Mouse (Mus musculus) urinary bladder, adult 2 months (tissue): ENCODE measurements around the gene Eif5a. TPM values are rescaled to one million over a fixed set of nuclear protein-coding genes. Genes with fewer than 3 reads are reported as not detected.
"Not testable (repeated sequence)": the region's sequence is repeated elsewhere in the genome, so short reads cannot be mapped to it uniquely, and the experiment has no call there.

ENCODE experiments used
- DNase-seq: peaks from one replicate; pipeline ENCODE4 v3.0.0; 2022; ENCODE audit warnings: low spot score
- polyA plus RNA-seq: library from polyadenylated mRNA; depleted of rRNA; stranded (reverse); fragments of >200 nt; gene quantifications from 2 replicates; pipeline ENCODE4 v1.2.3, GENCODE M21; 2012; rRNA removed

Eif5a gene
- polyA plus RNA-seq = 565 and 624 TPM in 2 replicates

DNA sequence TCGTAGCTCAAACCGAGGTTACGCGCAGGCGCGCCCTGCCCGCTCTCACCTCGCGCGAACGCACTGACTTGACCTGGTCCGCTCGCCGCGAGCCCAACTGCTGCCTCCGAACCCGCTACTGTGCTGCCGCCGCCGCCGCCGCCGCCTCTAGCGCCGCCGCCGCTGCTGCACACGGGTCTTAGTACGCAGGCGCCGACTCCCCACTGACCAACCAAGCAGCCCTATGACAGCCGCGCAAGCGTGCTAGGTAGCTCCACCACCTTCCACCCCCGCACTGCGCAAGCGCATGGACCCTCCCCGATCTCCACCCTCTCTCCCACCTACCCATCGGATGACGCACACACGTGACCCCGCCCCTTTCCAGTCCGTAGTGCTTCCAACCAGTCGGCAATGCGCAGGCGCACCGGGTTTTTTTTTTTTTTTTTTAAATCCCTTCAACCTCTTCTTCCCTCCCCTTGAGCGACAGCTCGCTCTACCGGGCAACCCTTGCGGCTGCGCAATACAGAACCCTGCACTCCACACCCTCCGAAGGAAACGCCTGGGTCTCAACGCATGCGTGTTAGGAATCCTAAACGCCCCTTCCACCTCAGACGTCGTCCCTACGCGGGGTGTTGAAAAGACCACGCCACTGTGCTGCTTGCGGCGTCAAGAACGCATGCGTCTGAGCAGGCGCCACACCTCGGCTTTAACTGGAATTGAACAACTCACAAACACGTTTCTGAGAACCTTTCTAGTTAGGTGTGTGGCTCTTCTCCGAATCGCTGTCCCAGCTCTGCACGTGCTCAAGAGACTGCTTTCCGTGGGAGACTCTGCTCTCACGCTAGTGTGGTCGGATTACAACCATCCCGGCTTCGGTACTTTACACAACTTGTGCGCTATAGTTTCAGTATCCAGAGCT, at the start of gene Eif5a:
Gene Eif5a, minus strand, starts transcription at position 845 of the 898 bp plus-strand sequence.
- peak; percentile 100 for DNase-seq

DNA sequence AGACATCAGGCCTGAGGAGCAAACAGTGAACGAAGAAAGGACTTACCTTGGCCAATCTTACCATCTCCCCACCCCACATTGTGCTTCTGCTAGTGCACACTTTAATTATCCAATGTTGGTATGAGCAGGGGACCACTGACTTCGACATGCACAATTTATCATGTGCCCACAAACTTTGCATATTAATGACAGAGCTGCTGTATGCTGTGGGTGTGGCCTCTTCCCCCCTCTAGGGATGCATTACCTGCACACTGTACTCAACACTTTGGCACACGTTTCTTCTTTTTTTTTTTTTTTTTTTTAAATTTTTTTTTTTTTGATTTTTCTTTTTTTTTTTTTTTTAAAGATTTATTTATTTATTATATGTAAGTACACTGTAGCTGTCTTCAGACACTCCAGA, 49.0 kb upstream of the Eif5a start:
- no peak for DNase-seq

DNA sequence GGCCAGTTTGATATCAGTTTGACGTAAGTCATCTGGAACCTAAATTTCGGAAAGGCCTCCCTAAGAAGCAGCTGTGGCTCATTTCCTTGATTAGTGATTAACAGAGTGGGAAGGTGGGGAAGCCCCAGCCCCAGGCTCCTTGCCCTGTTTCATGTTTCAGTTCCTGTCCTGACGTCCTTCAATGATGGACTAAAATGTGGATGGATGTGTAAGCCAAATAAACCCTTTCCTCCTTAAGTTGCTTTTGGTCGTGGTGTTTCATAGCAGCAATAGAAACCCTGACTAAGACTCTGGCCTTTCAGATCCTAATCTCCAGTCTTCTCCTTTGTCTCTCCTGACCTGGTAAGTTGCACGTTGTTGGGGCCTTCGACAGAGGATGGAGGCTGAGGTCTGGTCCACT, 48.5 kb upstream of the Eif5a start:
- no peak for DNase-seq

DNA sequence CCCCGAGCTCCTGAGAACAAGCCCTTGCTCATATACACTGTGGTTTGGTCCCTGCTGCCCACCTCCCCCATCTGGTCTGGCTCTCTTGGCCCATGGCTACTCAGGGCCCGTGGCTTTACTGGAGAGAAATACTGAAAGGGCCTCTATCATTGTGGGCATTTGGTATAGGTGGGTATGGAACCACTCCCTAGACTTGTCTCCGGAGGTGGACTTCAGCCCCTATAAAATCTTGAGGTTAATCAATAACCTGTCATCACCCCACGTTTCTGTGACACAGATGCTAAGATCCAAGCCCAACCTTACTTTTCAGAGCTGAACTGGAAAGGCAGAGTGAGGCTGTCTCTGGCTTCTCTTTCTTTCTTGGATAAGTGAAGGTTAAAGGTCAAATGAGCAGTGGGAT, 47.0 kb upstream of the Eif5a start:
- no peak for DNase-seq

DNA sequence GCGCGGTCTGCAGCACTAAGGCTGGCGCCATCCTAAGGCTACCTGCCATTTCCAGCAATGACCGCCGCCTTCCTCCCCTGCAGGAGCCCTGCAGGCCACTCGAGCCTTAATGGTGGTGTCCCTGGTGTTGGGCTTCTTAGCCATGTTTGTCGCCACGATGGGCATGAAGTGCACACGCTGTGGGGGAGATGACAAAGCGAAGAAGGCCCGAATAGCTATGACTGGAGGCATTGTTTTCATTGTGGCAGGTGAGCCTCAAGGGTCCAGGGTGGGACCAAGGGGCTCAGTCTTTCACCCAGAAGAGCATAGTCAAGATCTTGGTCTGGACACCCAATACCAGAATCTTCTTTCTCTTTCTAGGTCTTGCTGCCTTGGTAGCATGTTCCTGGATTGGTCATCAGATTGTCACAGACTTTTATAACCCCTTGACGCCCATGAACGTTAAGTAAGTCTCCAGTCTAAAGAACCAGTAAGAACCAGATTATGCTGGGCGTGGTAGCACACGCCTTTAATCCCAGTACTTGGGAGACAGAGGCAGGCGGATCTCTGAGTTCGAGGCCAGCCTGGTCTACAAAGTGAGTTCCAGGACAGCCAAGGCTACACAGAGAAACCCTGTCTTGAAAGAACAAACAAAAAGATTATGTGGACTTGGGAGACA, 45.2 kb upstream of the Eif5a start:
- DNase-seq = no peak

DNA sequence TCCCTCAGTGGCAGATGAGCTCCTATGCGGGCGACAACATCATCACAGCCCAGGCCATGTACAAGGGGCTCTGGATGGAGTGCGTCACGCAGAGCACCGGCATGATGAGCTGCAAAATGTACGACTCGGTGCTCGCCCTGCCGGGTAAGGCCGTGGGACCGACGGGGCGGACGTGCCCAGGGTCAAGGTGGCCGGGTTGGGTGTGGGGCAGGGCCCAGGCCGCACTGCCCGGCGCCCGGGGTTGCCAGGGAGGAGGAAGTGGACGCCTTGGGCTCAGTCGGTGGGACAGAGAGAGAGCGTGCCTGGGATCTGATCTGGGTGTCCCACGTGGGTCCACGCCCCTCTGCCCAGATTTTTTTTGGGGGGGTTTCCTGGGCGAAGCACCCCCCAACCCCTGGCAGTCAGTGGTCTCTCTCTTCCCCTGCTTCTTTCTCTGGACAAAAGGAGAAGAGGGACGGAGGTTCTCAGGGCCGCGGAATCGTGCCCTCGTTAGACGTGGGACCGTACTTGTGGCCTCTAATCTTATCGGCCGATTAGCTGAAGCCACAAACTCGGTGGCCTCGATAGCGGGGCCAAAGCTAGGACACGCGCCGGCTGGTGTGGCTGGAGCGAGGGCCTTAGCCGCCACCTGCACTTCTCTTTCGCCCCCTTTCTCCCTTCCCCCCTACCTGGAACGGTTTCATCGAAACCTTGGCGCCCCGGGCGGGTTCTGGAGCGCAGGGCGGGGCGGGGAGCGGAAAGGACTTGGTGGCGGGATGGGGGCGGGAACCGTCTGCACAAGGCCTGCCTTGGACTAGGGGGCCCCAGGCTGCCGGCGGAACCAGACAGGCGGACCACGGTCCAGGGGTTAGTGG, 44.5 kb upstream of the Eif5a start:
- no peak for DNase-seq

DNA sequence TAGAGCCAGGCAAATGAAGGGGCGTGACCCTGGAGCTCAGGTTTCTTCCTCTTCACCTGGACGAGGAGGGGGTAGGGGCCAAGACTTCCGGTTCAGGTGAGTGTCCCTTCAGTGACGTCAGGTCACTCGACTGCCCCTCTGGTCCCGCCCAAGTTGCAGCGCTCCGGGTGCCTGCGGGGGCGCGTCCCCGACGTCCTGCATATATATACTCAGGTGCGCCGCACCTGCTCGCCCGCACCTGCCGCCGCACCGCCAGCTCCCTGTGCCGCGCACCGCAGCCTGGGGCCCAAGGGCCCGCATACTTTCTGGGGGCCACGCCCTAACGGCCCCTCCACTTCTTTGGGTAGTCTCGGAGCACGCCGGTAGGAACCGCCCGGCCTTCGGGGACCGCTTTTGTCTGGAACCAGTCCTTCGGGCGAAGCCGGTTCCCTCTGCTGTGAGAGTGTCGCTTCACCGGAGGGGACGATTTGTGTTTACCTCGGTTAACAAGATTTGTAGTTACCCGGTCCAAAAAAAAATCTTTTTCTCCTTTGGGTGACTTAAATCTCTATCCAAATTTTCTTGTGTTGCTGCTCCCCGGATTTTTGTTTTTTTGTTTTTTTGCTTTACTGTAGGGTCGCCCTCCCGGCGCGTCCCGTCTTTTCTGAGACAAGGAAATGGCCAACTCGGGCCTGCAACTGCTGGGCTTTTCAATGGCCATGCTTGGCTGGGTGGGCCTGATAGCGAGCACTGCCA, 43.7 kb upstream of the Eif5a start:
- DNase-seq = peak; percentile 65

DNA sequence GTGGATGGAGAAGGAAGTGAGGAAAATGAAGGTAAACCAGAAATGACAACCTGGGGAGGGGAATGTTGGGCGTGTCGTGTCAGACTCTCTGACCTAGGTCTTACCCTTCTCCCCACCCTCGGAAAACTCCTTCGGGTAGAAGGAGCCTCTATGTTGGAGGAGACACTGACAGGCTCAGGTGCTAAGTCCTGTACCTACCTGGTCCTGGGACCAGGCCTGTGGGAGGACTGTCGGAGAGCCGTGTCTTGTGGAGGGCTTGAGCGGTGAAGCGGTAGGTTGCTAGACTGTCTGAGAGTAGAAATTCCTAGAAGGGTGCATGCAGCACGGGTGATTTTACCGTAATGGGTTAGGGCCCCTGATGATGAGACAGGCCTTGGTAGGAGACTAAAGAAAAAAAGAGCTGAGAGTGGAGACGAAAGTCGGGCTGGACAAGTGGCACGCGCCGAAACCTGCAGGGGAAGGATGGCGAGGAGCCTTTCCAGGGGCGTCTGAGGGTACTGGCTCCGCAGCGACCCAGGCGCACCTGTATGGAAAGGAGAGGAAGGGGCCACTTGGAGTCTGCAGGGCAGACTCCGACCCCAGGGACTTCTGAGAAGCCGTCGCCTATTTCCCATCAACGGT, 43.0 kb upstream of the Eif5a start, which contains the start of gene Cldn7:
Gene Cldn7, plus strand, starts transcription at position 130 of the 621 bp plus-strand sequence.
- DNase-seq = no peak

DNA sequence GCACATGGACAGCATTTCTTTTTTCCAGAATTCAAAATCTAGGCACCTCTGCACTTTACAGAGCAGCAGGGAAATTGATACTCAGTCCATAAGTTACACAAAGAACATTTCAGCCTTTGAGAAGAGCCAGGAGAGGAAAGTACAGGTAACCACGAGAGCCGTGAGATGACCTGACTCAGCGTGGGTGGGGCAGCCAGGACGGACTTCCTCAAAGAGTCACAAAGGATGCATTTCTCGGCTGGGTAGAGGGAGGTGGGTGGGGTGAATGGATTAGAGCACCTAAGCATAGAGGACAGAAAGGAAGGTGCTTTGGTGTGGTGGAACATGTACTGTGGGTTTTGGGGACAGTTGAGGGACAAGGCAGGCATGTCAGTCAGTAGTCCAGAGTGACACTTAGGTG, 40.1 kb upstream of the Eif5a start:
- no peak for DNase-seq

DNA sequence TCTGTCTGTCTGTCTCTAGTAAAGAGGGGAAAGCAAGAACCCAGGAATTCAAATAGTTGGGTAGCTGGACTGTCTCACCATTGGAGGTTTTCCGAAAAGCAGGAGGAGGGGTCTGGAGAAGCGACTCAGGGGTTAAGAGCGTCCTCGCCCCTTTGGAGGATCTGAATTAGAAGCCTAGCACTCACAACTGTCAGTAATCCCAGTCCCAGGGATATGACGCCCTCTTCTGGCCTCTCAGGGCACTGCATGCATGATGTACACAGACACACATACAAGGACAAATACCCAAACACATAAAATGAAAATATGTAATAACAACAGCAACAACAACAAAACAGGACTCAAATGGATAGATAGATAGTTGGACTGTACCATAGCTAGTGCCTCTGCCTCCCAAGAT, 38.9 kb upstream of the Eif5a start:
- no peak for DNase-seq

DNA sequence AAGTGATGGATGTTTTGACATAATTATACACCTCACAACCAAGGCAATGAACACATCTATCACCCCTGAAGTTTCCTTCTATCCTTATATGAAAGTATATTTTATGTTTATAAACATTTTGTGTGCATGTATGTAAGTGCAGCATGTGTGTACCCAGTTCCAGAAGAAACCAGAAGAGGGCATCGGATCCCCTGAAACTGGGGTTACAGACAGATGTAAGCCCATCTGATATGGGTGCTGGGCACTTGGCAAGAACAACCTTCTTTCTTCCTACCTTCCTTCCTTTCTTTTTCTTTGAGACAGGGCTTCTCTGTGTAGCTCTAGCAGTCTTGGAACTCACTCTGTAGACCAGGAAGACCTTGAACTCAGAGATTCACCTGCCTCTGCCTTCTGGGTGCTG, 34.5 kb upstream of the Eif5a start:
- no peak for DNase-seq

DNA sequence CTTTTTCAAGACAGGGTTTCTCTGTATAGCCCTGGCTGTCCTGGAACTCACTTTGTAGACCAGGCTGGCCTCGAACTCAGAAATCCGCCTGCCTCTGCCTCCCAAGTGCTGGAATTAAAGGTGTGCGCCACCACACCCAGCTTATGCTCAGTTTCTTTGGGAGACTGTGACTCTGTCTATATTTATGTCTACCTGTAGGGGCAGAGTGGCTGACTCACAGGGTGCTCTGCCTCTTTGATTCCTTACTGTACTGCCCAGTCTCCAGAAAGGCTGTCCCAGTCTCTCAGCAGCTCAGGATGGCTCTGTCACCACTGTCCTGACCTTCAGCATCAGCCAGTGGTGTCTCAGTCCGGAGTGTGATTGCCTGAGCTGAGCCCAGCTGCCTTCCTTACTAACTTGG, 33.9 kb upstream of the Eif5a start:
- DNase-seq = not testable (repeated sequence)

DNA sequence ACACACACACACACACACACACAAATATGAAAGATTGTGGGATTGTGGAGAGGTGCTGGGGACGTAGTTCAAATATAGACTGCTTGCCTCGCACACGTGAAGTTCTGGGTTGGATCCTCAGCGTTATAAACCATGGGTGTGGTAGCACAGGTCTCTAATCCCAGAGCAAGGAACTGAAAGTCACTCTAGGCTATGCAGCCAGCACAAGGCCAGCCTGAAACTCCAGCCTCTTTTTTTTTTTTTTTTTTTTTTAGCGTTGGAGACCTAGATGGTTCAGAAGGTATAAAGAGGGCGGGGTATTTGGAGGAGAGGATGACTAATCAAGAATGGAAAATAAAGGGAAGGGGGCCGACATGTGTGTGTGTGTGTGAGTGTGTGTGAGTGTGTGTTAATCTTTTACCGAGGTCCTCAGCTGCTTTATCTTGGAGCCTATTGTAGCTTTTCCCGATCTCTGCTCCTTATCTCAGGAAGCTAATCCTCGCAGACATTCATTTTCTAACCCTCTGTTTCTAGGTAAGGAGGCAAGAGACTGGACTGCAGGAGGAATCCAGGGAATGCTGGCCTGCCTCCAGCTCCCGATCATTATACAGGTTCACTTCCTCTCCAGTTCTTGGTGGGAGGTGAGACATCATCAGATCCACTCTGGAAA, 31.6 kb upstream of the Eif5a start:
- no peak for DNase-seq

DNA sequence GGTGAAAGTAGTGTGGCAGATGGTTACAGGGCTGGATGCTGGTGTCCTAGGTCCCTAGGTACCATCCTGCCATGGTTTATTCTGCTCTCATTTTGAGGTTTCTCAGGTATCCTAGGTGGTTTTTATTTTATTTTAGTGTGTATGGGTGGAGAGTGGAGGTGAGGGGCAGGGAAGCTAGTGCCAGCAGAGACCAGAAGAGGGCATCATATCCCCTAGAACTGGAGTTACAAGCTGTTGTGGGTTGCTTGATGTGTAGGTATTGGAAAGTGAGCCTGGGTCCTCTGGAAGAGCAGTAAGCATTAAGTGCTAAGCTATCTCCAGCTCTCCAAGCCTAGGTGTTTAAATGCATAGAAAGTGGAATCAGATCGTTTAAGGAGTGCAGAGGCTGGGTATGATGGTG, 30.5 kb upstream of the Eif5a start:
- no peak for DNase-seq

DNA sequence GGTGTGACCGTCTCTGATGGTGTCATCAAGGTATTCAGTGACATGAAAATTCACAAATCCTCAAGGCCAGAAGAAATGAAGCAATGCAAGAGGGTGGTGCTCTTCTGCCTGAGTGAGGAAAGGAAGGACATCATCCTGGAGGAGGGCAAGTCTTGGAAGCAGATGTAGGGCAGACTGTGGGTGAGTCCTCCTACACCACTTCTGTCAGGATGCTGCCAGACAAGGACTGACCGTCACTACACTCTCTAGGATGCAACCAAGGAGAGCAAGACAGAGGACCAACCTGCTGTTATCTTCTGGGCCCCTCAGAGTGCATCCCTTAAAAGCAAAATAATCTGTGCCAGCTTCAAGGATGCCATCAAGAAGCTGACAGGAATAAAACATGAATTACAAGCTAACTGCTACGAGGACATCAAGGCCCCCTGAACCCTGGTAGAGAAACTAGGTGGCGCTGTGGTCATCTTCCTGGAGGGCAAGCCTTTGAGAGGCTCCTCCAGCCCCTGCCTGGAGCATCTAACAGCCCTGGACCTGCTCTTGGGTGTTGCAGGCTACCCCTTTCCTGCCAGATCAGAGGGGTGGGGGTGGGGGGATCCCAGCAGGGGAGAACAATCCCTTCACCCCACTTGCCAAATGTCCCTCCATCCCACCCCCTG, 29.2 kb upstream of the Eif5a start:
- DNase-seq = no peak

DNA sequence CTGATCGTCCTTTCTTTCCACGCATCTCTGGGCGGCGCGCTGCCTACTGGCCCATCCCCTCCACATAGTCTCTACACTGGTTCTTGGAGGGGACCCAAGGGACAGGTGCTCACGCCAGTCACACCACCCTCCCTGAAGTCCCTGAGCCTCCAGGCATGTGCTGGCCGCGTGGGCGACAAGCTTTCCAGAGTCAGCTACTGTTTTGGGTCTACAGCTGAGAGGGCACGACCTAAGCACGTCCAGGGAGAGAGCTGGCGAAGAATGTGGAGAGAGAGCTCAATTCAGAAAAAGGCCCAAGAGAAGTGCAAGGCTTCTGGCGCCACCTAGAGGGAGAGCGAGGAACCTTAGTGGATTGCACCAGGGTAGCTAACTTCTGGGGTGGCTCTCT, 27.0 kb upstream of the Eif5a start:
- peak; percentile 73 for DNase-seq

DNA sequence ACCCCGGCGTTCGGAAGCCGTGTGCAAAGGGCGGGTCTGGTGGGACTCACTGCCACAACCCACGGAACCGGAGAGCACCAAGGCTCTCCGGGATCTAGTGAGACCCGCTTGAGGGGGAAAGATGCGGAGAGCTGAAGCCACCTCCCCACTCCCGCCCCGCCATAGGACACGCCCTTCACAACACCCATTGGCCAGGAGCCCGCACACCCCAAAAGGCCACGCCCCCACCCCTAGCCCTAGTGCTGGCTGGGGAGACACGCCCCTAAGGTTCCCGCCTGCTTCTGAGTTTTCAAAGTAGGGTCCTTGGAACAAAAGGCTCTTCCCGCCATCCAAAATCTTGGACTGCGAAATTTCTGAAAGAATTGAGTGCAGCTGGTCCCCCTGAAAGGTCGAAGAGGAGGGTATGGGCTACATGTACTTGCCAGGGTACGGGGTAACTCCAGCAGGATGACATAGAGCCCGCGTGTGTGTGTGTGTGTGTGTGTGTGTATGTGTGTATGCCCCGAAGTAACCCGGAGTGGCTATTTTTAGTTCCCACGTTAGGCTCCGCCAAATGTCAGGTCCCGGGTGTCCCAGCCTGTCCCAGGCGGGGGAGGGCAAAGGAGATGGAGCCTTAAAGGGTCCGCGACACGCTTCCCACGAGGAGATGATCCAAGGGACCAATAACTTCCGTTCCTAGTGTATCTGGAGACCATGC, 26.5 kb upstream of the Eif5a start, which contains the start of gene Slc2a4:
Gene Slc2a4, minus strand, starts transcription at position 123 of the 697 bp plus-strand sequence.
- peak; percentile 73 for DNase-seq

DNA sequence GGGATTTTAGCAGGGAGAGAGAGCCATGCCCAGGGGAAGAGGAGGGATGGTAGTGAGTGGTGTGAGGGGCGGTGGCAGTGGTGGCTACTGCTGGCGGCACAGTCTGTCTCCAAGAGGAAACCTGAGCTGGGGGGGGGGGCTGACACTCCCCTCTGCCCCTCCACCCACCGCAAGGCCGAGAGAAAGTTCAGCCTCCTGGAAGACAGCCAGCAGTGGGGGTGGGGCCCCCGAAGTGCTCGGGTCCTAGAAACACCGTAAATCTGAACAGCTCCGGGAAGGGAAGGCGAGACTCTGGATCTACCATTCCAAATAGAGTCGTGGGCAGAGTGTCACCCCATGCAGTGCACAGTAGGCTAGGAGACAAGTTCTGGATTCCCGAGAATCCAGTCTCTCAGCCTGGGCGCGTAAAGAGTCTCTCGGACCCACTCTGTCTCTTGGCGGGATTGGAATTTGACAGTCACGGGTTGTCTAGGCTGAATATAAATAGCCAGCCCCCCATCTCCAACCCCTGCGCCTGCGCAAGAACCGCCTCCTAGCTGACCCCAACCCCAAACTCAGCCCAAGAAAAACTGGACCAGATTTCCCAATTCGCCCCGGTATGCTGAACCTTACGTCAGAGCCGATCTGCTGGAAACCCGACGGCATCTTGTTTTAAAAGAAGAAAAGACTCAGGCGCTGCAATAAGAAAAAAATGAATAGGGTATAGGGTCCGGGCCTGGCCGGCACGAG, 25.7 kb upstream of the Eif5a start:
- no peak for DNase-seq
